Mouse (Mus musculus) stomach, embryonic 16.5 days (tissue): Measurements from ENCODE around the gene Sun2. TPM values are rescaled to one million over a fixed set of nuclear protein-coding genes. Genes with fewer than 3 reads are reported as not detected.

Experiments
- ATAC-seq: fragments of 200-750 bp; cut with Nextera tagmentation; 2 replicates; pipeline ENCODE4 v1.8.0; 2017; ENCODE audit warnings: moderate number of reproducible peaks, moderate TSS enrichment; ENCODE audit not compliant: insufficient read depth, low FRiP score
- H3K27ac ChIP-seq: fragments of 300-500 bp; sonication (generic); 2 replicates; pipeline ENCODE4 v1.5.1; 2014; ENCODE audit warnings: low read length
- H3K27me3 ChIP-seq: fragments of 300-500 bp; sonication (generic); 2 replicates; pipeline ENCODE4 v1.6.1; 2014; ENCODE audit warnings: low read length, control low read depth, mixed read lengths; ENCODE audit not compliant: control insufficient read depth, insufficient read depth
- H3K36me3 ChIP-seq: fragments of 300-500 bp; sonication (generic); 2 replicates; pipeline ENCODE4 v1.6.1; 2014; ENCODE audit warnings: low read length; ENCODE audit not compliant: control insufficient read depth, insufficient read depth
- H3K4me1 ChIP-seq: fragments of 300-500 bp; sonication (generic); 2 replicates; pipeline ENCODE4 v1.6.1; 2014; ENCODE audit warnings: low read length, control low read depth, mixed read lengths; ENCODE audit not compliant: control insufficient read depth, insufficient read depth
- H3K4me2 ChIP-seq: fragments of 300-500 bp; sonication (generic); 2 replicates; pipeline ENCODE4 v1.6.1; 2014; ENCODE audit warnings: low read depth, low read length, mixed read lengths
- H3K4me3 ChIP-seq: fragments of 300-500 bp; sonication (generic); replicated peaks from 2 replicates; pipeline ENCODE4 v1.5.1; 2014; ENCODE audit warnings: mild to moderate bottlenecking, low read length
- H3K9ac ChIP-seq: fragments of 300-500 bp; sonication (generic); 2 replicates; pipeline ENCODE4 v1.6.1; 2014; ENCODE audit warnings: low read length
- H3K9me3 ChIP-seq: fragments of 300-500 bp; sonication (generic); replicated peaks from 2 replicates; pipeline ENCODE4 v1.6.1; 2016; ENCODE audit warnings: low read length, control low read depth; ENCODE audit not compliant: control insufficient read depth
- WGBS: fragments of 180-500 bp; shearing (Covaris S2); extraction: QIAGEN DNeasy Blood & Tissue Kit; methylation state at CpG from one replicate; pipeline ENCODE4 v1.1.7; 2014; 5-methylcytosine and 5-hydroxymethylcytosine counted together
- polyA plus RNA-seq: library from polyadenylated mRNA; unstranded; fragments of >200 nt; fragmentation: Nextera tagmentation; extraction: Ambion mirVana; gene quantifications from 2 replicates; pipeline ENCODE4 v1.2.1, GENCODE M21; 2015

Sun2 gene
- polyA plus RNA-seq: 4.1 and 4.4 TPM in 2 replicates

GRCm38 (mm10) chr15:79741921-79742705 is at the start of gene Sun2:
Gene Sun2, minus strand, starts transcription at chr15:79742536.
- whole genome bisulfite sequencing: under 1% methylated on average over 92 of the region's 93 CpGs
- Histone ChIP-seq H3K36me3 (peaks cover 12% of the 10 kb centered on the region; the same call in 1 of the 2 replicates), H3K9me3 (no peaks in the 10 kb centered on the region), H3K4me3 (peak within 1 kb of the TSS; percentile 95), H3K4me1 (peaks cover 12% of the 10 kb centered on the region), H3K4me2 (peak within 1 kb of the TSS; percentile 87), H3K9ac (peak within 1 kb of the TSS; percentile 94), H3K27ac (peak within 1 kb of the TSS; percentile 50), H3K27me3 (no peaks in the 10 kb centered on the region)
- ATAC-seq: peak; percentile 91

GRCm38 (mm10) chr15:79791502-79791901 is 49.2 kb upstream of the Sun2 start:
- 4% methylated on average over 12 of the region's 12 CpGs for WGBS

GRCm38 (mm10) chr15:79790905-79791304 is 48.6 kb upstream of the Sun2 start:
- Histone ChIP-seq H3K4me2 (no peak overlapping the region), H3K27me3 (no peaks in the 10 kb centered on the region), H3K9ac (no peak overlapping the region), H3K4me3 (no peak overlapping the region), H3K27ac (no peak overlapping the region), H3K4me1 (no peaks in the 10 kb centered on the region), H3K9me3 (no peaks in the 10 kb centered on the region), H3K36me3 (no peaks in the 10 kb centered on the region)
- no peak for ATAC-seq
- WGBS: 81% methylated on average over 6 of the region's 6 CpGs

More at GRCm38 (mm10) chr15:79791502-79791901, 49.2 kb upstream of the Sun2 start:
- Histone ChIP-seq H3K9me3 (no peaks in the 10 kb centered on the region), H3K27me3 (no peaks in the 10 kb centered on the region), H3K36me3 (no peaks in the 10 kb centered on the region), H3K4me2 (no peak overlapping the region), H3K4me3 (no peak overlapping the region), H3K4me1 (no peaks in the 10 kb centered on the region), H3K27ac (no peak overlapping the region), H3K9ac (no peak overlapping the region)
- no peak for ATAC-seq

GRCm38 (mm10) chr15:79790111-79790510 is 47.8 kb upstream of the Sun2 start:
- no peak overlapping the region for H3K4me2 ChIP-seq
- H3K9ac ChIP-seq: no peak overlapping the region
- H3K4me1 ChIP-seq: no peaks in the 10 kb centered on the region
- H3K36me3 ChIP-seq: no peaks in the 10 kb centered on the region
- WGBS: 51% methylated on average over 8 of the region's 8 CpGs
- no peak for ATAC-seq
- no peak overlapping the region for H3K27ac ChIP-seq
- H3K4me3 ChIP-seq: no peak overlapping the region
- no peaks in the 10 kb centered on the region for H3K27me3 ChIP-seq
- no peaks in the 10 kb centered on the region for H3K9me3 ChIP-seq

- WGBS: 63% methylated on average over 8 of the region's 8 CpGs
- no peak overlapping the region for H3K27ac ChIP-seq
- no peaks in the 10 kb centered on the region for H3K36me3 ChIP-seq
- no peak overlapping the region for H3K4me3 ChIP-seq
- H3K27me3 ChIP-seq: no peaks in the 10 kb centered on the region
- ATAC-seq: no peak
- H3K4me1 ChIP-seq: no peaks in the 10 kb centered on the region
- no peak overlapping the region for H3K9ac ChIP-seq
- no peaks in the 10 kb centered on the region for H3K9me3 ChIP-seq
- H3K4me2 ChIP-seq: no peak overlapping the region
Observed at GRCm38 (mm10) chr15:79787815-79788214, 45.5 kb upstream of the Sun2 start.

- 48% methylated on average over 1 of the region's 1 CpGs for WGBS
- Histone ChIP-seq H3K4me2 (no peak overlapping the region), H3K4me1 (no peaks in the 10 kb centered on the region), H3K36me3 (no peaks in the 10 kb centered on the region), H3K27ac (no peak overlapping the region), H3K27me3 (no peaks in the 10 kb centered on the region), H3K9me3 (no peaks in the 10 kb centered on the region), H3K4me3 (no peak overlapping the region), H3K9ac (no peak overlapping the region)
- ATAC-seq: no peak
Observed at GRCm38 (mm10) chr15:79785056-79785455, 42.7 kb upstream of the Sun2 start.

GRCm38 (mm10) chr15:79777749-79778148 is 35.4 kb upstream of the Sun2 start, which contains the start of gene Dnal4:
Gene Dnal4, minus strand, starts transcription at chr15:79777849.
- Histone ChIP-seq H3K4me1 (peaks cover 11% of the 10 kb centered on the region), H3K27ac (no peak within 1 kb of the TSS), H3K36me3 (no peaks in the 10 kb centered on the region), H3K9ac (no peak within 1 kb of the TSS), H3K9me3 (no peaks in the 10 kb centered on the region), H3K4me2 (no peak within 1 kb of the TSS), H3K4me3 (no peak within 1 kb of the TSS), H3K27me3 (no peaks in the 10 kb centered on the region)
- ATAC-seq: no peak

GRCm38 (mm10) chr15:79775662-79776061 is 33.3 kb upstream of the Sun2 start:
- Histone ChIP-seq H3K9me3 (no peaks in the 10 kb centered on the region), H3K4me2 (no peak overlapping the region), H3K27ac (no peak overlapping the region), H3K36me3 (no peaks in the 10 kb centered on the region), H3K9ac (no peak overlapping the region), H3K4me1 (peaks cover 19% of the 10 kb centered on the region), H3K27me3 (no peaks in the 10 kb centered on the region), H3K4me3 (no peak overlapping the region)
- no peak for ATAC-seq
- WGBS: 56% methylated on average over 7 of the region's 7 CpGs

- Histone ChIP-seq H3K4me3 (peak overlapping the region; percentile 91), H3K27ac (peak overlapping the region; percentile 82), H3K36me3 (no peaks in the 10 kb centered on the region), H3K27me3 (no peaks in the 10 kb centered on the region), H3K9ac (peak overlapping the region; percentile 90), H3K4me1 (peaks cover 25% of the 10 kb centered on the region), H3K9me3 (no peaks in the 10 kb centered on the region), H3K4me2 (peak overlapping the region; percentile 82)
- under 1% methylated on average over 50 of the region's 50 CpGs for WGBS
- peak; percentile 98 for ATAC-seq
Observed at GRCm38 (mm10) chr15:79774117-79775027, 32.0 kb upstream of the Sun2 start.
